Mouse (Mus musculus) CD4-positive, CD25-positive, alpha-beta regulatory T cell, adult 4 months (primary cell): Measurements from ENCODE around the gene Igf2bp3. TPM values are rescaled to one million over a fixed set of nuclear protein-coding genes. Genes with fewer than 3 reads are reported as not detected.
A peak's percentile ranks its signal among the peaks of the same experiment; 100 is the strongest.

Experiments
- ATAC-seq: one replicate; pipeline ENCODE4 v1.8.0; 2017
- polyA plus RNA-seq, 2 experiments: library from polyadenylated mRNA; unstranded; fragments of 100-300 nt; shearing (Covaris generic); gene quantifications; one replicate each; pipeline ENCODE4 v1.2.1; 2017

The Igf2bp3 gene
- polyA plus RNA-seq, 2 experiments from 2014 or later, result 1.2 to 3.0 TPM

DNA sequence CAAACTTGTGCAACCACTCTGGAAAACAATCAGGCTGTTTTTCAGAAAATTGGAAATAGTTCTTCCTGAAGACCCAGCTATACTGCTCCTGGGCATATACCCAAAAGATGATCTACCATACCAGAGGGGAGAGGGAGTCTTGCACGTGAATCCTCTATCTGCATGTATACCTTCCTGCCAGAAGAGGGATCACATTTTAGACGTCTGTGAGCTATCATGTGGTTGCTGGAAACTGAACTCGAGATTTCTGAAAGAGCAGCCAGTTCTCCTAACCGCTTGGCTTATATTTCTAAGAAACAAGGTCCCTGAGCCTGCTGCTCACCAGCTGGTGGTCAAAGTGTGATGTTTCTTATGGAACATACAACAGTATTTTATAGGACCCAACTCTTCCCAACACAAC lies 146.4 kb downstream of the Igf2bp3 start:
- ATAC-seq, result no peak

- ATAC-seq, result peak; percentile 81
Measured at GRCm38 (mm10) chr6:49057053-49058021, 157.4 kb downstream of the Igf2bp3 start.

- no peak for ATAC-seq
Measured at GRCm38 (mm10) chr6:49056009-49056408, 158.7 kb downstream of the Igf2bp3 start.

GRCm38 (mm10) chr6:49055256-49055733 lies 159.5 kb downstream of the Igf2bp3 start:
- ATAC-seq, result no peak

DNA sequence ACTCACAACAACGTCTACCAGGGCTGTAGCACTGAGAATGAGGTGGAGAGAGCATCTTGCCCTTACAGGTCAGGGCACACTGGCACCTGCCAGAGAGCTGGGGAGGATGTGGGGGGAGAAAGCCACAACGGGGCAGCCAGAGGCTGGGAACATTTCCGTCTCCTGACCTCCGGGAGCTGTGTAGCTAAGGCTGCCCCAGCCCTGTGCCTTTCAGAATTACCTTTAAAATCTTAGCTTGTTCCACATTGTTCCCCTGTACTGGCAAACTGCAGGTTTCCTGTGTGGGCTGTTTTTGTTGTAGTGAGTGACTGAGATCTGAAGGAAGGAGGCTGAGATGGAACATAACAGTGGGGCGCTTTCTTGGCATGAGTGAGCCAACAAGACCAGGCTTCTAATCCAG lies 162.6 kb downstream of the Igf2bp3 start:
- peak; percentile 32 for ATAC-seq

DNA sequence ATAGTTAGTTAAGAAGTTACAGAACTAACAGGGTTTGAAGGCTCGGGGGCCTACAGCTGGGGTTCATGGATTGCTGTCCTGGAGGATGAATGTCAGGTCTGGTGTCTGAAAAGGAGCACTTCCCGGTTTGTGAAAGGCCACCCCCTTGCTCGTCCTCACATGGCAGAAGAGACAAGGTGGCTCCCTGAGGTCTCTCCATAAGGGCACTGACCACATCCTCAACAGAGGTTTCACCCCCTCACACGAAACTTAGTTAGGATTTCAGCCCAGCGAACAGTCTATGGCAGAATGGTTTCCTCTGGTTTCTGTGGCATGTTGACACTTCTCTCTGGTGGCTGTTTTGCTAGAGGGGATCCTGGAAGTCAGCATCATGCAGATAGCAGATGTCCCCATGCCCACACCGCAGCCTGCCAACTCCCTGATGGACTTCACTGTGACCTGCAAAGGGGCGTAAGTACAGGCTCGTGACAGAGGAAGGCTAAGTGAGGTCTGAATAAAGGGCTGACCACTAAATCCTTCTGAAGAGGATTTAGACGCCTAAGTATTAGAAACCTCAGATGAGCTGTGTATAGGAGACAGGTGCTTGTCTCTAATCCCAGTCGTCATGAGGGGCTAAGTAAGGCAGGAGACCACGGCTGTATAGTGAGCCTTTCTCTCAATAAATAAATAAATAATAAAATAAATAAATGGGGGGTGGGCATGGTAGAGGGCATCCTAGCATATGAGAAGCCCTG lies 163.9 kb downstream of the Igf2bp3 start:
- ATAC-seq, result no peak

- ATAC-seq, result no peak
Measured at GRCm38 (mm10) chr6:49048395-49048794, 166.4 kb downstream of the Igf2bp3 start.

- ATAC-seq, result no peak
Measured at GRCm38 (mm10) chr6:49047848-49048247, 166.9 kb downstream of the Igf2bp3 start.

- no peak for ATAC-seq
Measured at GRCm38 (mm10) chr6:49046976-49047375, 167.8 kb downstream of the Igf2bp3 start.

- ATAC-seq, result no peak
Measured at GRCm38 (mm10) chr6:49046502-49046901, 168.3 kb downstream of the Igf2bp3 start.

GRCm38 (mm10) chr6:49039470-49040180 lies 175.1 kb downstream of the Igf2bp3 start:
- ATAC-seq, result peak; percentile 61

- ATAC-seq, result no peak
Measured at GRCm38 (mm10) chr6:49037268-49037662, 177.5 kb downstream of the Igf2bp3 start.

- peak; percentile 76 for ATAC-seq
Measured at GRCm38 (mm10) chr6:49036275-49037267, 178.2 kb downstream of the Igf2bp3 start, which contains the start of gene Gpnmb. Gene Gpnmb, plus strand, starts transcription at chr6:49036546.

Other genes with a start within 250 kb of the Igf2bp3 start
- gene Doxl2, start 240.0 kb downstream of the Igf2bp3 start, polyA plus RNA-seq, result not detected
- gene Svs1, start 228.1 kb downstream of the Igf2bp3 start, polyA plus RNA-seq, result not detected
- 1 to 10 TPM; 2.0 to 2.4 TPM for gene Gpnmb, start 178.4 kb downstream of the Igf2bp3 start, polyA plus RNA-seq
- gene Malsu1, start 141.2 kb downstream of the Igf2bp3 start, polyA plus RNA-seq, result 10 to 100 TPM; 22.2 to 42.4 TPM
- gene Tra2a, start 49.1 kb upstream of the Igf2bp3 start, polyA plus RNA-seq, result 10 to 100 TPM; 37.2 to 48.8 TPM
- 10 to 100 TPM; 13.0 to 18.5 TPM for gene Ccdc126, start 104.3 kb upstream of the Igf2bp3 start, polyA plus RNA-seq
- gene Fam221a, start 152.8 kb upstream of the Igf2bp3 start, polyA plus RNA-seq, result 1 to 10 TPM; 4.3 to 6.4 TPM
- not detected for gene Stk31, start 180.6 kb upstream of the Igf2bp3 start, polyA plus RNA-seq